Mouse (Mus musculus) central nervous system, embryonic 18 days (tissue): ENCODE data around the gene Wfdc15b. TPM values are rescaled to one million over a fixed set of nuclear protein-coding genes. Genes with fewer than 3 reads are reported as not detected.

ENCODE experiments used
- polyA plus RNA-seq: library from polyadenylated mRNA; depleted of rRNA; stranded (reverse); fragments of >200 nt; gene quantifications from 2 replicates; pipeline ENCODE4 v1.2.3, GENCODE M21; 2012; rRNA removed

Wfdc15b gene
- polyA plus RNA-seq: not detected in 2 replicates

DNA sequence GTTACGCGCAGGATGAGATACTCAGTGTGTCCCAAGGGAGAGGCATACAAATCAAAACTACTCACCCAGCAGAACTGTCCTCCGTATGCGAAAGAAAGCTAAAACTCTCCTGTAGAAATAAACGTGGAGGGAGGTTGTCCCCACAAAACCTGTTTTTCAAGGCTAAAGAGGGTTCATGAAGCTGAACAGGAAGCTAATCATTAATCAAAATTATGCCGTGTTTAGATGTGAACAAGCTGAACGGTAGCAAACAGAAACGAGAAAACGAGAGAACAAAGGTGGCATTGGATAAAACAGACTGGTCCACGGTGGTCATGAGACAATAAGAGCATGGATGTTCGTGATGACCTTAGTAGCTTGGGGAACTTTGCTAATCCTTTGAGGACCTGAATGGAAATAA is at the start of gene Wfdc15b:
Gene Wfdc15b (minus strand): TSS at position 139 of the 400 bp plus-strand sequence.

DNA sequence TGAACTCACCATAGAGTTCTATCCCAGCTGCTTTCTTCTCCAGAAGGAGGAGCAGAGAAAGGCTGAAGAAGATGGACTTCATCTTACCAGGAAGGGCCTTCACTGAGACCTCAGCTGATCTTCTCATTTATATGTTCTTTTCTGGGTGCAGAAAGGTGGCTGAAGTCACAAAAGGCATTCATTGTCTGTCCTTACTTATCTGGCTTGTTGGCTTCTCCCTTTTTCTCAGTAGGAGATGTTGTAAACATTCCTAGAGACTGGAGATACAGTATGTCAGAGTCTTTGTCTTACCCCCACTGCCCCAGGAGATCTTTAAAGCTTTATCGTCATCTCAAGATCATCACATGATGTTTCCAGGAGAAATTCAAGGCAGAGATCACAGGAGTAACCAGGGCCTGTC is 35.1 kb upstream of the Wfdc15b start, which contains the start of gene Svs3b:
Gene Svs3b (minus strand): TSS at position 101 of the 400 bp plus-strand sequence.

DNA sequence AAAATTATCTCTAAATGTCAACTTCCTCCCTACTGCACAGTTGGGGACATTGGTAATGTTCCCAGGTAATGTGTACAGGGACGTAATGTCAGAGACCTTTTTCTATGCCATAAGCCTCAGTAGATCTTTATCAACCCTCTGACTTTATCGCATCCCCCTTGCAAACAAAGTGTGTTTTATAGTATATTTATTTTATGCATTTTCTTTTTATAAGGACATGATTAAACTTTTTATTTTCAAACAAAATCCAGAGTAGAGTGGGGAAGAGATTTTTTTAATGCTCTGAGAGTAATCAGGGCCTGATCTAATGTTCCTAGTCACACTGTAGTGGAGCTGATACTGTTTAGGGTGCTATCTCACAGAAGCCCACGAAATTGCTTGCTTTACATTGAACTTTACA is 16.9 kb upstream of the Wfdc15b start, which contains the start of gene Svs2:
Gene Svs2 (minus strand): TSS at position 101 of the 400 bp plus-strand sequence.

DNA sequence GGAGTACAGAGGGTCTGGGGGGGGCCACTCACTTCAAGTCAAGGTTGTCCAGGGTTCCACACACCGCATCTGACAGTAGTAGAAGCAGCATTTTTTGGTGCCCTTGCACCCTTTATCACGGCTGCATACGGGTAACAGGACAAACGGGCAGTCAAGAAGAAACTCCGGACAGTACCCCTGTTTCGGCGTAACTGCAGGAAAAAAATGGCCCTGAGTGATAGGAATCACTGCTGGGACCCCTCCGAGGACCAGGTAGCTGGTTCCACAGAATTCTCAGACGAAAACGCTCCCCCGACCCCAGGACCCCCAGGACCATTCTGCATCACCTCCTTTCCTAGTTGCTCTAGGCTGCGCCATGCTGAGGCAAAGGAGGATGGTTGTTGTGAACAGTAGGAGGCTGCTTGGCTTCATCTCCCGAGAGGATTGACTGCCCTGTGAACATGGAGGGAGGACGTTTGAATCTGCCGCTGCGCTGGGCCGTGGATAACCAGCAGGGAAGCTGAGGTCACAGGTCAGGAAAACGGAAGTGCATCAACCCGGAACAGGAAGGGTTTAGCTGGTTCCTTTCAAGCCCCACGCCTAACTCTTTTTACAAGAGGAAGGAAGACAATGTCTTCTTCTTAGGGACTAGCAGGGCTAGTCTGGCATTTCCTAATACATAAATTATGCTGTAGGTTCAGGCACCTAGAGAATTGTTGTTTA is 21.7 kb downstream of the Wfdc15b start, which contains the start of gene Wfdc15a:
Gene Wfdc15a (minus strand): TSS at position 505 of the 702 bp plus-strand sequence.

DNA sequence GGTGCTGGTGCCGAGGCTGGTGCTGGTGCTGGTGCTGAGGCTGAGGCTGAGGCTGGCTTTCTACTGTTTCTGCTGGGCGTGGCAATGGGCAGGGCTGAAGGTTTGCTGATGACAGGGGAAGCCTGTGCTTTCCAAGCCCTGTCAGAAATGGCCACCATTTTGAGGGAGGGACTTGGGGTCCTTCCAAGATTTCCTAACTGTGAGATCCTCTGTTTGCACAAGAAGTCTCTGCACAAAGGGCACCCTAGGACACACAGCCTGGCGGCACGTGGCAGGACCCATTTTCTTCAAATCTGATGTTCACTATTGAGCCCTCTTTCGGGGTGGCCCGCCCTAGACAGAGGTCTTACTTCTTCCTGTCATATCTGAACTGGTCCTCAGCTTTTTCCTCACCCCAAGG is 30.9 kb downstream of the Wfdc15b start, which contains the start of gene Wfdc12:
Gene Wfdc12 (minus strand): TSS at position 33 of the 400 bp plus-strand sequence.

DNA sequence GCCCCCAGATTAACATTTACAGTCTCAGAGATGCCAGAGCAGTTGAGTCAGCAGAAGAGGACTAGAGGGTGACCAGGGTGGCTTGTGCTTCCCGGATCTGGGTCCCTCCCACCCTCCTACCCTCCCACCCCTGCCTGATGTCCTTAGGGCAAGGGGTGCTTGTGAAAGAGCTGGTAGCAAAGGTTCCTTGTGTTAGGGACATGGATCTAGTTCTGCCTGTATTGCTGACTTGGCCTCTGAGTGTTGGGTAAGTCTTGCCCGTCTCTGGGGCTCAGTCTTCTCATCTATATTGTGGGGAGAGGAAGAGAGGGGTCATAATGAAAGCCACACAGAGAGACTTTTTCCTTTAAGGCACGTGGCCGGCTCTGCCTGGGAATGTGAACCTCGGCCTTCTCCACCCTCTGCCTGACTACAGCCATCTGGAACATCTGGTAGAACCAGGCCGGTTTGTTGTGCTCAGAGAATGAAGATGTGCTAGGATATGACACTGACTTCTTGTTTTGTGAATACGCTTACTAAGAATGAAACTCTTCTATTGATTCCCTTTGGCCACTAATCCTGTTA is 38.7 kb downstream of the Wfdc15b start, which contains the start of gene Wfdc5:
Gene Wfdc5 (minus strand): TSS at position 51 of the 564 bp plus-strand sequence.

DNA sequence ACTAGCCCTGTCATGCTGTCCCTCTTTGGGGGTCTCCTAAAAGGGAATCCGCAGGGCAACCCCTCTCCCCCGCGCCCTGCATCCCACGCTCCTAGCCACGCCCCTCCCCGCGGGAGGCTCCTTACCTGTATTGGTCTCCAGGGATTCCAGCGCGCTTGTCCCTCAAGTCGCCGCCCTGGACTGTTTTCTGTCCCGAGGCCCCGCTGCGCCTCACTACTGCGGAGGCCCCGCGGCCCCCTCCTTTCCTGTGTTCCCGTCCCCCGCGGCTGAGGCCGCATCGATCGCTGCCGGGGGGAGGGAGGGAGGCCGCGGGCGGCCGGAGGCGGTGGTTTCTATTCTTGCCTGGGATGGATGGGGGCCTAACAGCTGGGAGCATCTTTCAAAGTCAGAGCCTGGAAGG is 50.6 kb downstream of the Wfdc15b start, which contains the start of gene Kcns1:
Gene Kcns1 (minus strand): TSS at position 212 of the 400 bp plus-strand sequence.

Other genes with a start within 250 kb of the Wfdc15b start
- 231 and 246 TPM in 2 replicates for gene Ywhab, start 226.7 kb downstream of the Wfdc15b start, polyA plus RNA-seq
- gene Pabpc1l, start 196.2 kb downstream of the Wfdc15b start, polyA plus RNA-seq: 2.7 and 4.1 TPM in 2 replicates
- 20.1 and 20.6 TPM in 2 replicates for gene Stk4, start 151.3 kb downstream of the Wfdc15b start, polyA plus RNA-seq
- gene Tomm34, start 150.5 kb downstream of the Wfdc15b start, polyA plus RNA-seq: 33.9 and 38.4 TPM in 2 replicates
- 3.9 and 4.0 TPM in 2 replicates for gene Kcns1, start 50.5 kb downstream of the Wfdc15b start, polyA plus RNA-seq
- gene Wfdc5, start 38.9 kb downstream of the Wfdc15b start, polyA plus RNA-seq: not detected in 2 replicates
- gene Wfdc12, start 31.1 kb downstream of the Wfdc15b start, polyA plus RNA-seq: not detected in 2 replicates
- gene Wfdc15a, start 21.5 kb downstream of the Wfdc15b start, polyA plus RNA-seq: not detected in 2 replicates
- not detected in 2 replicates for gene Svs2, start 16.8 kb upstream of the Wfdc15b start, polyA plus RNA-seq
- gene Svs3b, start 35.0 kb upstream of the Wfdc15b start, polyA plus RNA-seq: not detected in 2 replicates
- not detected in 2 replicates for gene Svs4, start 56.8 kb upstream of the Wfdc15b start, polyA plus RNA-seq
- gene Svs3a, start 67.6 kb upstream of the Wfdc15b start, polyA plus RNA-seq: not detected in 2 replicates
- not detected in 2 replicates for gene Svs6, start 95.1 kb upstream of the Wfdc15b start, polyA plus RNA-seq
- not detected in 2 replicates for gene Svs5, start 111.1 kb upstream of the Wfdc15b start, polyA plus RNA-seq
- 0.16 and 0.70 TPM in 2 replicates for gene Slpi, start 167.4 kb upstream of the Wfdc15b start, polyA plus RNA-seq
- gene Rbpjl, start 181.5 kb upstream of the Wfdc15b start, polyA plus RNA-seq: 0.23 and 0.35 TPM in 2 replicates
- gene Matn4, start 183.5 kb upstream of the Wfdc15b start, polyA plus RNA-seq: 7.2 and 8.0 TPM in 2 replicates
- 4.0 and 5.1 TPM in 2 replicates for gene Sdc4, start 222.2 kb upstream of the Wfdc15b start, polyA plus RNA-seq
- 64.2 TPM in 2 replicates for gene Sys1, start 235.3 kb upstream of the Wfdc15b start, polyA plus RNA-seq
- 9.1 and 11.2 TPM in 2 replicates for gene Gm20458, start 239.3 kb upstream of the Wfdc15b start, polyA plus RNA-seq